Mouse (Mus musculus) testis, adult 2 months (tissue): ENCODE data around the gene Mycbp2. TPM values are rescaled to one million over a fixed set of nuclear protein-coding genes. Genes with fewer than 3 reads are reported as not detected.

Experiments
- H3K27ac ChIP-seq: fragments of 200-500 bp; 2 replicates; pipeline ENCODE4 v1.5.1; 2012; ENCODE audit warnings: low read depth, low read length; ENCODE audit not compliant: control insufficient read depth, insufficient read depth
- H3K27me3 ChIP-seq: fragments of 200-500 bp; 2 replicates; pipeline ENCODE4 v1.6.1; 2012; ENCODE audit warnings: mild to moderate bottlenecking, low read length, moderate library complexity; ENCODE audit not compliant: control insufficient read depth, insufficient read depth
- H3K36me3 ChIP-seq: fragments of 200-500 bp; 2 replicates; pipeline ENCODE4 v1.6.1; 2012; ENCODE audit warnings: mild to moderate bottlenecking, low read length; ENCODE audit not compliant: control insufficient read depth, insufficient read depth
- H3K4me1 ChIP-seq: fragments of 200-500 bp; 2 replicates; pipeline ENCODE4 v1.6.1; 2012; ENCODE audit warnings: low read length; ENCODE audit not compliant: control insufficient read depth, insufficient read depth
- H3K4me3 ChIP-seq: fragments of 200-500 bp; 2 replicates; pipeline ENCODE4 v1.5.1; 2012; ENCODE audit warnings: low read depth, mild to moderate bottlenecking, low read length, moderate library complexity, mixed read lengths; ENCODE audit not compliant: control insufficient read depth
- CTCF ChIP-seq: fragments of 200-500 bp; IDR thresholded peaks from 2 replicates; pipeline ENCODE4 v1.5.1; 2012; ENCODE audit warnings: low read depth, mild to moderate bottlenecking, inconsistent platforms, low read length, moderate library complexity; ENCODE audit not compliant: control insufficient read depth, insufficient read depth, insufficient replicate concordance
- POLR2A ChIP-seq: fragments of 200-500 bp; IDR thresholded peaks from 2 replicates; pipeline ENCODE4 v1.6.1; 2012; ENCODE audit warnings: low read depth, mild to moderate bottlenecking, inconsistent platforms, low read length, moderate library complexity; ENCODE audit not compliant: control insufficient read depth
- polyA plus RNA-seq: library from polyadenylated mRNA; depleted of rRNA; stranded (reverse); fragments of >200 nt; gene quantifications from 2 replicates; pipeline ENCODE4 v1.2.3, GENCODE M21; 2012

Mycbp2 gene
- polyA plus RNA-seq, 1 experiment = 31.6 TPM

- peaks cover 2% of the 10 kb centered on the region; the same call in 1 of the 2 replicates for H3K36me3 ChIP-seq
- no peaks in the 10 kb centered on the region for H3K4me1 ChIP-seq
- no peak overlapping the region for H3K4me3 ChIP-seq
Measured at GRCm38 (mm10) chr14:103079209-103079977, 267.2 kb downstream of the Mycbp2 start.

GRCm38 (mm10) chr14:103078006-103078912 is 268.4 kb downstream of the Mycbp2 start:
- Histone ChIP-seq H3K27ac (no peak overlapping the region), H3K4me3 (no peak overlapping the region), H3K36me3 (peaks cover 2% of the 10 kb centered on the region; the same call in 1 of the 2 replicates), H3K27me3 (no peaks in the 10 kb centered on the region), H3K4me1 (no peaks in the 10 kb centered on the region)
- TF ChIP-seq POLR2A = no peak
- no peak for TF ChIP-seq CTCF

More at GRCm38 (mm10) chr14:103079209-103079977, 267.2 kb downstream of the Mycbp2 start:
- Histone ChIP-seq H3K27ac (no peak overlapping the region), H3K27me3 (no peaks in the 10 kb centered on the region)
- TF ChIP-seq POLR2A = no peak
- TF ChIP-seq CTCF = no peak

- TF ChIP-seq CTCF (no peak), POLR2A (no peak)
- H3K4me3 ChIP-seq = no peak overlapping the region
- no peaks in the 10 kb centered on the region for H3K27me3 ChIP-seq
- H3K27ac ChIP-seq = no peak overlapping the region
- no peaks in the 10 kb centered on the region for H3K4me1 ChIP-seq
- H3K36me3 ChIP-seq = no peaks in the 10 kb centered on the region
Measured at GRCm38 (mm10) chr14:103077272-103078005, 269.2 kb downstream of the Mycbp2 start.

- H3K36me3 ChIP-seq = no peaks in the 10 kb centered on the region
- no peak overlapping the region for H3K4me3 ChIP-seq
- no peaks in the 10 kb centered on the region for H3K27me3 ChIP-seq
- TF ChIP-seq POLR2A (no peak), CTCF (no peak)
- H3K4me1 ChIP-seq = peaks cover 3% of the 10 kb centered on the region; the same call in 1 of the 2 replicates
- no peak overlapping the region for H3K27ac ChIP-seq
Measured at GRCm38 (mm10) chr14:103075166-103075565, 271.4 kb downstream of the Mycbp2 start.

GRCm38 (mm10) chr14:103073825-103074224 is 272.8 kb downstream of the Mycbp2 start:
- no peaks in the 10 kb centered on the region for H3K36me3 ChIP-seq
- no peaks in the 10 kb centered on the region for H3K27me3 ChIP-seq
- H3K4me1 ChIP-seq = peaks cover 3% of the 10 kb centered on the region
- TF ChIP-seq POLR2A = no peak
- TF ChIP-seq CTCF = no peak
- H3K27ac ChIP-seq = no peak overlapping the region
- H3K4me3 ChIP-seq = no peak overlapping the region

GRCm38 (mm10) chr14:103072731-103073130 is 273.9 kb downstream of the Mycbp2 start:
- no peak overlapping the region for H3K4me3 ChIP-seq
- no peak for TF ChIP-seq CTCF
- no peak for TF ChIP-seq POLR2A
- no peaks in the 10 kb centered on the region for H3K36me3 ChIP-seq
- H3K4me1 ChIP-seq = peaks cover 3% of the 10 kb centered on the region
- H3K27me3 ChIP-seq = no peaks in the 10 kb centered on the region
- H3K27ac ChIP-seq = no peak overlapping the region
